Mouse (Mus musculus) liver, postnatal 0 days (tissue): Measurements from ENCODE around the gene Epop. TPM values are rescaled to one million over a fixed set of nuclear protein-coding genes. Genes with fewer than 3 reads are reported as not detected.

Source experiments
- ATAC-seq: fragments of 200-750 bp; cut with Nextera tagmentation; 2 replicates; pipeline ENCODE4 v1.8.0; 2017; ENCODE audit warnings: mild to moderate bottlenecking, moderate library complexity
- DNase-seq: peaks from one replicate; pipeline ENCODE4 v3.0.0-alpha.2; 2016
- H3K27ac ChIP-seq: fragments of 300-500 bp; sonication (generic); 2 replicates; pipeline ENCODE4 v1.5.1; 2014; ENCODE audit warnings: antibody characterized with exemption, moderate library complexity, mild to moderate bottlenecking, low read depth
- H3K27me3 ChIP-seq: fragments of 300-500 bp; sonication (generic); 2 replicates; pipeline ENCODE4 v1.6.1; 2014; ENCODE audit warnings: low read length, control low read depth, mixed read lengths; ENCODE audit not compliant: insufficient read depth
- H3K36me3 ChIP-seq: fragments of 300-500 bp; sonication (generic); replicated peaks from 2 replicates; pipeline ENCODE4 v1.6.1; 2014; ENCODE audit warnings: mild to moderate bottlenecking, control low read depth, low read length, moderate library complexity, mixed read lengths; ENCODE audit not compliant: insufficient read depth
- H3K4me1 ChIP-seq: fragments of 300-500 bp; sonication (generic); 2 replicates; pipeline ENCODE4 v1.6.1; 2014; ENCODE audit warnings: antibody characterized with exemption, mild to moderate bottlenecking, control low read depth; ENCODE audit not compliant: insufficient read depth
- H3K4me2 ChIP-seq: fragments of 300-500 bp; sonication (generic); 2 replicates; pipeline ENCODE4 v1.6.1; 2014; ENCODE audit warnings: low read depth, mild to moderate bottlenecking, low read length, moderate library complexity, mixed read lengths
- H3K4me3 ChIP-seq: fragments of 300-500 bp; sonication (generic); 2 replicates; pipeline ENCODE4 v1.5.1; 2014; ENCODE audit warnings: low read depth, low read length
- H3K9ac ChIP-seq: fragments of 300-500 bp; sonication (generic); replicated peaks from 2 replicates; pipeline ENCODE4 v1.6.1; 2014; ENCODE audit warnings: mild to moderate bottlenecking, moderate library complexity
- H3K9me3 ChIP-seq: fragments of 300-500 bp; sonication (generic); 2 replicates; pipeline ENCODE4 v1.6.1; 2016; ENCODE audit warnings: mild to moderate bottlenecking, control low read depth, low read length, mixed read lengths
- CTCF ChIP-seq: sonication (generic); IDR thresholded peaks from 2 replicates; pipeline ENCODE4 v1.5.1; 2016; ENCODE audit warnings: antibody characterized with exemption, low read depth
- EP300 ChIP-seq: IDR thresholded peaks from 2 replicates; pipeline ENCODE4 v1.6.1; 2016; ENCODE audit warnings: antibody characterized with exemption, low read depth, mild to moderate bottlenecking
- WGBS: fragments of 180-500 bp; shearing (Covaris S2); extraction: QIAGEN DNeasy Blood & Tissue Kit; methylation state at CpG from one replicate; pipeline ENCODE4 v1.1.7; 2014; ENCODE audit not compliant: insufficient replicate concordance; 5-methylcytosine and 5-hydroxymethylcytosine counted together
- polyA plus RNA-seq: library from polyadenylated mRNA; unstranded; fragments of >200 nt; fragmentation: Nextera tagmentation; extraction: Ambion mirVana; gene quantifications from 2 replicates; pipeline ENCODE4 v1.2.1, GENCODE M21; 2015

Gene Epop
- polyA plus RNA-seq, 1 experiment from 2014 or later: 1.1 TPM

GRCm38 (mm10) chr11:97626850-97627249 is 2.7 kb downstream of the Epop start:
- Histone ChIP-seq H3K36me3 (no peaks in the 10 kb centered on the region), H3K4me1 (peaks cover 8% of the 10 kb centered on the region; the same call in 1 of the 2 replicates), H3K4me2 (no peak overlapping the region), H3K27ac (no peak overlapping the region), H3K4me3 (no peak overlapping the region), H3K9me3 (no peaks in the 10 kb centered on the region), H3K9ac (no peak overlapping the region), H3K27me3 (peaks cover 87% of the 10 kb centered on the region)
- DNase-seq (no peak), ATAC-seq (no peak)
- TF ChIP-seq CTCF (no peak), EP300 (no peak)
- 33% methylated on average over 10 of the region's 10 CpGs for WGBS

GRCm38 (mm10) chr11:97626431-97626830 is 3.1 kb downstream of the Epop start:
- Histone ChIP-seq H3K4me3 (no peak overlapping the region), H3K4me1 (peaks cover 8% of the 10 kb centered on the region; the same call in 1 of the 2 replicates), H3K4me2 (no peak overlapping the region), H3K9ac (no peak overlapping the region), H3K9me3 (no peaks in the 10 kb centered on the region), H3K27me3 (peaks cover 85% of the 10 kb centered on the region), H3K27ac (no peak overlapping the region), H3K36me3 (no peaks in the 10 kb centered on the region)
- DNase-seq (no peak), ATAC-seq (no peak)
- WGBS: 23% methylated on average over 13 of the region's 13 CpGs
- TF ChIP-seq CTCF (no peak), EP300 (no peak)

GRCm38 (mm10) chr11:97625551-97625950 is 4.0 kb downstream of the Epop start:
- peaks cover 8% of the 10 kb centered on the region; the same call in 1 of the 2 replicates for H3K4me1 ChIP-seq
- H3K36me3 ChIP-seq: no peaks in the 10 kb centered on the region
- WGBS: 40% methylated on average over 5 of the region's 5 CpGs
- no peak for DNase-seq
- TF ChIP-seq EP300 (no peak), CTCF (no peak)
- no peak overlapping the region for H3K9ac ChIP-seq
- H3K27ac ChIP-seq: no peak overlapping the region
- ATAC-seq: no peak
- no peak overlapping the region for H3K4me3 ChIP-seq
- peaks cover 76% of the 10 kb centered on the region for H3K27me3 ChIP-seq
- no peaks in the 10 kb centered on the region for H3K9me3 ChIP-seq
- H3K4me2 ChIP-seq: no peak overlapping the region

- Histone ChIP-seq H3K4me3 (no peak overlapping the region), H3K27ac (no peak overlapping the region), H3K9ac (no peak overlapping the region), H3K36me3 (no peaks in the 10 kb centered on the region), H3K4me1 (no peaks in the 10 kb centered on the region), H3K9me3 (no peaks in the 10 kb centered on the region), H3K27me3 (peaks cover 53% of the 10 kb centered on the region), H3K4me2 (no peak overlapping the region)
- ATAC-seq (no peak), DNase-seq (no peak)
- 49% methylated on average over 9 of the region's 9 CpGs for WGBS
- TF ChIP-seq CTCF: no peak
- TF ChIP-seq EP300: no peak
Observed at GRCm38 (mm10) chr11:97623166-97623565, 6.3 kb downstream of the Epop start.

GRCm38 (mm10) chr11:97622440-97622839 is 7.1 kb downstream of the Epop start:
- 6% methylated on average over 6 of the region's 6 CpGs for WGBS
- Histone ChIP-seq H3K9ac (no peak overlapping the region), H3K4me2 (no peak overlapping the region), H3K4me1 (no peaks in the 10 kb centered on the region), H3K27me3 (peaks cover 46% of the 10 kb centered on the region), H3K36me3 (no peaks in the 10 kb centered on the region), H3K4me3 (no peak overlapping the region), H3K27ac (no peak overlapping the region), H3K9me3 (no peaks in the 10 kb centered on the region)
- ATAC-seq: peak; percentile 37; the same call in 1 of the 2 replicates
- peak; percentile 97 for TF ChIP-seq CTCF
- TF ChIP-seq EP300: no peak
- DNase-seq: peak; percentile 64

- Histone ChIP-seq H3K4me3 (no peak overlapping the region), H3K27me3 (peaks cover 15% of the 10 kb centered on the region), H3K36me3 (no peaks in the 10 kb centered on the region), H3K4me2 (no peak overlapping the region), H3K4me1 (no peaks in the 10 kb centered on the region), H3K9ac (no peak overlapping the region), H3K9me3 (no peaks in the 10 kb centered on the region), H3K27ac (no peak overlapping the region)
- DNase-seq: peak; percentile 46
- no peak for ATAC-seq
- 51% methylated on average over 5 of the region's 5 CpGs for WGBS
- TF ChIP-seq EP300: no peak
- peak; percentile 52 for TF ChIP-seq CTCF
Observed at GRCm38 (mm10) chr11:97619391-97619795, 10.1 kb downstream of the Epop start.

- Histone ChIP-seq H3K9me3 (no peaks in the 10 kb centered on the region), H3K4me1 (no peaks in the 10 kb centered on the region), H3K4me2 (no peak overlapping the region), H3K4me3 (no peak overlapping the region), H3K36me3 (no peaks in the 10 kb centered on the region), H3K9ac (no peak overlapping the region), H3K27ac (no peak overlapping the region), H3K27me3 (peaks cover 5% of the 10 kb centered on the region)
- DNase-seq: no peak
- WGBS: 44% methylated on average over 11 of the region's 11 CpGs
- TF ChIP-seq EP300 (no peak), CTCF (no peak)
- peak; percentile 17; the same call in 1 of the 2 replicates for ATAC-seq
Observed at GRCm38 (mm10) chr11:97618368-97618767, 11.1 kb downstream of the Epop start.
